Mouse (Mus musculus): ENCODE measurements around the gene Atf7ip2.
A peak's percentile ranks its signal among the peaks of the same experiment; 100 is the strongest.
"Not testable (repeated sequence)": the region's sequence is repeated elsewhere in the genome, so short reads cannot be mapped to it uniquely, and the experiment has no call there.

The Atf7ip2 gene

GRCm38 (mm10) chr16:10192679-10193506, at the start of gene Atf7ip2:
Gene Atf7ip2, plus strand, starts transcription at chr16:10192712.
- peak; percentile 58 for DNase-seq (ENCODE audit: low spot score)

GRCm38 (mm10) chr16:10143166-10143565, 49.3 kb upstream of the Atf7ip2 start:
- DNase-seq (ENCODE audit: low spot score): no peak

DNA sequence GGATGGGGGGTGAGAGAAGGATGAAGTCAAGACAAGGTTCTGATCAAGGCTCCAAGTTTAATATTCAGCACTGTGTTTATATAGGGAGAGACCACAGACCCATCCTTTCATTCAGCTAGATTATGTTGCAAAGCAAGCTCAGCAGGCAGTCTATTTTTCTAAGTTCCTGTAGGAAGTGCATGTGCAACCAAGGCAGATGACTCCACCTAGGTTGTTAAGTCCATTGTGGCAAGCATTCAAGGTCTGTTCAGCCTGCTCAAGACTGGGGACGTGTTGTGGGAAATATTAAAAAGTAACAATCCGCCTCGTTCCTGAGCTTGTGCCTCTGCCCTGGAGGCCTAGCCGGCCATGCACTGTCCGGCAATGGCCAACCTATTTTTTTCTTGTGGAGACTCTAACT, 45.1 kb upstream of the Atf7ip2 start:
- no peak for DNase-seq (ENCODE audit: low spot score)

DNA sequence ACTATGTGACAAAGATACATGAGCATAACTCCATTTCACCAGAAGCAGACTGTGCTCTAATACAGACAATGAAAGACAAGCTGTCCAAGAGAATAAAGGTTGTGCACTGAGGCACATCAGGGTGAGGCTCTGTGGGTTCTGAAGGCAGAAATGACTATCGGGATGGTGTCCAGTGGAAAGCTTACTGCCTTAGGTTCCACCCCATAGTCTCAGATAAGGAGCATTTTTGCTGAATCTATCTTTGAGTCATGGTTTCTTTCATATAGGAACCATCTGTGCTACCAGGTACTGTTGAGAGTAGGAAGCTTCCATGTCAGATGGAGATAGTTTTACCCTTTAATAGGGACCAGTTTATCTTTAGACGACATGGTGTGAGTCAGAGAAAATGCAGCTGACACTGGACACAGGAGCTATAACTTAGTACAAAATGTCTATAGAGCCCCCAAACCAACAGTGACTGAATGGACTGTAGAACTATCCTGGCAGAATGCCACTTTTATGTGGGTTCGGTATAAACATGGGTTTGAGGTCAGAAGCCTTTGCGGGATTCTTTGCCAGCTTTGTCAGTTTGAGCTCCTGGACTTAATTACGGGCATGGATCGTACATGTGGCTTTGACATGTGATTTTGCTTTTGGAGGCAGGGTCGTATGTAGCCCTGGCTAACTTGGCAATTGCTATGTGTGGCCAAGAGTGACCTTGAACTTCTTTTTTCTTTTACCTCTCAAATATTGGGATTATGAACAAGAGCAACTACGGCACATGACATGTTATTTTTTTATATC, 23.2 kb upstream of the Atf7ip2 start:
- no peak for DNase-seq (ENCODE audit: low spot score)

DNA sequence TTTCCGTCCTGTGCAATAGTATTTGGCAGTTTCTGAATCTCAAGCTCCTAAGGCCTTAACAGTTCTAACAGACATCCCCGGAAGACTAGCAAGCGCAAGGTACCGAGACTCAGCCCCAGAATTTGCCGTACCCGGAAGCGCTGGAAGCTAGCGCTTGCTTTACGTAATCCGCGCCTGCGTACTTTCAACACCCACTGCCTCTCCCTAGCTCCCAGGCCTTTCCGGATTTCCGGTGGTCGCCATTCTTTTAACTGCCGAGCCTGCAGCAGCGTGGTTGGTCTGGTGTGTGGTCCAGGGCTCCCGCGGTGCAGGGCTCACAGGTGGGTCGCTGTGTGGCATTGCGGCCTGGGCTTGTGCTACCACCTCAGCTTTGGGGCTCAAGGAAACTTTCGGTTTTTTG, 22.5 kb upstream of the Atf7ip2 start, which contains the start of gene Rpl39l:
Gene Rpl39l, plus strand, starts transcription at position 222 of the 400 bp plus-strand sequence.
- no peak for DNase-seq (ENCODE audit: low spot score)

- DNase-seq (ENCODE audit: low spot score): no peak
These were observed 21.2 kb upstream of the Atf7ip2 start for GRCm38 (mm10) chr16:10171276-10171675.

- DNase-seq (ENCODE audit: low spot score): no peak
These were observed 20.2 kb upstream of the Atf7ip2 start for GRCm38 (mm10) chr16:10172179-10172820.

DNA sequence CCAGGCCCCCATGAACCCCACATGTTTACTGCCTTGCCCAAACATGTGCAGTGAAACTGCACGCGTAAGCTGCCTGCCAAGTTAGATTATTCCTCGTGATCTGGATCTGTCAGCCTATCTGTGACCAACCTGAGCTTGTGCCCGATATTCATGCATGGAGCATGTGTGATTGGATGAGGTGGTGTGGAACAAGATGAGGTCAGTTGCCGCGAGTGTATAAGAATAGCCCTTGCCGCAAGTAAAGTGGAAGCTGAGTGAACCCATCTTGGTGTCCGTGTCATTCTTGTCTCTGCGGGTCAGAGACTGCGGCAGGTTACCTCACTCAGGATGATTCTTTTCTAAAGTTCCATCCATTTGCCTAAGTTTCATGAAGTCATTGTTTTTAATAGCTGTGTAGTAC, 5.1 kb upstream of the Atf7ip2 start:
- DNase-seq (ENCODE audit: low spot score): not testable (repeated sequence)

DNA sequence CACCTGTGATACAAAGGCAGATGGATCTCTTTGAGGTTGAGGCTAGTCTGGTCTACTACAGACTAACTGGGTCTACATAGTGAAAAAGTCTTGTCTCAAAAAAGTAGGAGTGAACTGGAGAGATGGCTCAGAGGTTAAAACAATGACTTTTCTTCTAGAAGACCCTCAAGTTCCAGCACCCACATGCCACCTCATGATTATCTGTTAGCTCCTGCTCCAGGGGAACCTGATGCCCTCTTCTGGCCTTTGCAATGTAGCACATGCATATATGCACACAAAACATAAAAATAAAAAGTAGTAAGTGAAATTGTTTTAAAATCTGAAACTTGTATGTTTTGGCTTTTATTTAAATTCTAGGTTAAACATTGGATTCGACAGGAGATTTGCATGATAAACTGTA, 16.3 kb downstream of the Atf7ip2 start:
- no peak for DNase-seq (ENCODE audit: low spot score)

GRCm38 (mm10) chr16:10216366-10216765, 23.9 kb downstream of the Atf7ip2 start:
- DNase-seq (ENCODE audit: low spot score): not testable (repeated sequence)

DNA sequence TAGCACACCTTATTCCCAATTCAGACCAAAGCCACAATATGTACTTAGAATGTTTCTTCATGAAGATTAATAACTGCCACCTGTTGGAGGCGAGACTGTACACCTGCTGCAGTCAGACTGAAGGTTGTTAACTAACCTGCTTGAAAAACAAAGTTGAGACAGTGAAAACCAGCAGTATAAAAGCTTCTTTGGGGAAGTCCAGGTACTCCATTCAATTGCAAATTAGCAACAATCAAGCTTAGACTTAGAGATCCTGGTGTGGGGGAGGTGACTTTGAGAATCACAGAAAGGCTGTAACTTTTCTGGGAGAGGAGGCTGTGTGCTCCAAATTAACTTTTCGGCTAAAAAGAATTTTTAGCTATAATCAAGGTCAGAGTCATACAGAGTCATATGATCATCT, 24.5 kb downstream of the Atf7ip2 start:
- DNase-seq (ENCODE audit: low spot score): not testable (repeated sequence)

- DNase-seq (ENCODE audit: low spot score): no peak
These were observed 34.8 kb downstream of the Atf7ip2 start for GRCm38 (mm10) chr16:10227361-10227760.

DNA sequence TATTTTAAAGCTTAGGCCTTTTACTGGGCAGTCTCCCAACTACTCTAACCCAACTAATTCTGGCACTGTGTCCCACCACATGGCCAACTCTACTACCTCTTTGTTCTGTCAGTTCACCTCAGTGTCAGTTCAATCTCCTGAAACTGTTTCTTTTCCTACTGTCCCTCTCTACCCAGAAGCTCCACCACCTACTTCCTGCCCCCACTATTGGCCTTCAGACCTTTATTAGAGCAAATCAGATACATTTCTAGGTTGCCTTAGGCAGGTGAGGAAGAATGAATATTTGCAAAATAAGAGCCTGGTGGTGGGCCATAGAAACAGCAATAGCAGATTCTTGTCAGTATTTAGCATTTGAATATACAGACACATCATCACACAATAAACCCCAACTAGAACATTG, 44.1 kb downstream of the Atf7ip2 start:
- no peak for DNase-seq (ENCODE audit: low spot score)

- no peak for DNase-seq (ENCODE audit: low spot score)
These were observed 61.5 kb downstream of the Atf7ip2 start for GRCm38 (mm10) chr16:10253993-10254392.

- DNase-seq (ENCODE audit: low spot score): no peak
These were observed 79.7 kb downstream of the Atf7ip2 start for GRCm38 (mm10) chr16:10272256-10272655.

- DNase-seq (ENCODE audit: low spot score): no peak
These were observed 82.0 kb downstream of the Atf7ip2 start for GRCm38 (mm10) chr16:10274465-10274864.

GRCm38 (mm10) chr16:10276778-10277177, 84.3 kb downstream of the Atf7ip2 start:
- not testable (repeated sequence) for DNase-seq (ENCODE audit: low spot score)

- peak; percentile 54 for DNase-seq (ENCODE audit: low spot score)
These were observed 87.9 kb downstream of the Atf7ip2 start for GRCm38 (mm10) chr16:10280286-10280951.

- no peak for DNase-seq (ENCODE audit: low spot score)
These were observed 89.4 kb downstream of the Atf7ip2 start for GRCm38 (mm10) chr16:10281890-10282289.

DNA sequence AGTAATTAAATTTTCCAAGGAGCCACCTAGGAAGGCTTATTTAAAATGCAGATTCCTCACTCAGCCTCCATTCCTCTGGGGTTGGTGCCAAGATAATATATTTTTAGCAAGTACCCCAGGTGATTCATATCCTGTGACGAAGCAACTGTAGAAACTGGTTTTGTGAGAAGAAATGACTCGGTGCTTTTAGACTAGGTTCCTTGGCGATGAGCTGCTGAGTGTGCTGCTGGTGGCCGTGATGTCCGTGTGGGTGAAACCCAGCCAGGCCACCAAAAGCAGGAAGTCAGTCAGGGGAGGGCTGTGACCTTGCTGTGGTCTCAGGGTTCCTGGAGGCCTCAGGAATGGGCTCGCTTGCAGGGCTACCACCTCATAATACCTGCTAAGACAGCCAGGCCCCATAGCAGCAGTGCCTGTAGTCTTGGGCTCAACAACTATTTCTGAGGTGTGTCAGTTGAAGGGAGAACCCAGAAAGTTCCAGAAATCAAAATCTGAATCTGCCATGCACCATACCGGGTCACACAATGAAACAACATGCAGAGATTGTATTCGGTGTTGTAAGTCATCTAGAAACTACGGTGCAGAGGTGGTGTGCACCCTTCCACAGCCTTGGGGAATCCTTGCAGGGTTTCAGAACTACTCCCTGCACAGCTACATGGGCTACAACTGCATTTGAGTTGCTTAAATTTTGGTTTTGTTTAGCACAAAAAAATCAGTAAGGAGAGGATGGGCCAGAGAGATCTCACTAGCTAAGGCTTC, 94.2 kb downstream of the Atf7ip2 start:
- DNase-seq (ENCODE audit: low spot score): no peak

- DNase-seq (ENCODE audit: low spot score): no peak
These were observed 95.6 kb downstream of the Atf7ip2 start for GRCm38 (mm10) chr16:10288115-10288514.
